Mouse (Mus musculus) cerebellum, postnatal 10 days (tissue): ENCODE measurements around the gene Idh3a.
"Not testable (repeated sequence)": the region's sequence is repeated elsewhere in the genome, so short reads cannot be mapped to it uniquely, and the experiment has no call there.

ENCODE experiments used
- DNase-seq, 2 experiments: peaks; one replicate each; pipeline ENCODE4 v3.0.0; 2021; ENCODE audit warnings: mixed read lengths in 2 of 2

Idh3a gene

GRCm38 (mm10) chr9:54593652-54594051 is 7.5 kb downstream of the Idh3a start:
- DNase-seq = not testable (repeated sequence)

GRCm38 (mm10) chr9:54596752-54597465 is 10.8 kb downstream of the Idh3a start:
- DNase-seq = no peak

GRCm38 (mm10) chr9:54602386-54602785 is 16.3 kb downstream of the Idh3a start:
- DNase-seq = no peak

GRCm38 (mm10) chr9:54602916-54603315 is 16.8 kb downstream of the Idh3a start:
- DNase-seq = no peak

- DNase-seq = no peak
Observed at GRCm38 (mm10) chr9:54604131-54604654, 18.1 kb downstream of the Idh3a start.

- DNase-seq = peak; percentile 85 to 88
Observed at GRCm38 (mm10) chr9:54604886-54605285, 18.8 kb downstream of the Idh3a start.

GRCm38 (mm10) chr9:54612781-54613191 is 26.7 kb downstream of the Idh3a start:
- DNase-seq = no peak

- DNase-seq = peak; percentile 59 to 87
Observed at GRCm38 (mm10) chr9:54614182-54614850, 28.2 kb downstream of the Idh3a start.

GRCm38 (mm10) chr9:54627240-54627639 is 41.1 kb downstream of the Idh3a start:
- DNase-seq = no peak

- peak; percentile 49 to 60 for DNase-seq
Observed at GRCm38 (mm10) chr9:54628752-54629151, 42.6 kb downstream of the Idh3a start.

GRCm38 (mm10) chr9:54629613-54630261 is 43.6 kb downstream of the Idh3a start:
- DNase-seq = peak; percentile 63 to 67

GRCm38 (mm10) chr9:54630905-54631304 is 44.8 kb downstream of the Idh3a start:
- no peak for DNase-seq

GRCm38 (mm10) chr9:54633401-54633800 is 47.3 kb downstream of the Idh3a start:
- DNase-seq = no peak

- DNase-seq = no peak
Observed at GRCm38 (mm10) chr9:54637510-54638314, 51.6 kb downstream of the Idh3a start.

- DNase-seq = no peak
Observed at GRCm38 (mm10) chr9:54639192-54639591, 53.1 kb downstream of the Idh3a start.

GRCm38 (mm10) chr9:54641548-54641947 is 55.4 kb downstream of the Idh3a start:
- no peak for DNase-seq

- DNase-seq = no peak
Observed at GRCm38 (mm10) chr9:54642149-54642548, 56.0 kb downstream of the Idh3a start.

GRCm38 (mm10) chr9:54642556-54642955 is 56.4 kb downstream of the Idh3a start:
- no peak for DNase-seq

GRCm38 (mm10) chr9:54643179-54643578 is 57.0 kb downstream of the Idh3a start:
- no peak for DNase-seq

GRCm38 (mm10) chr9:54645530-54645929 is 59.4 kb downstream of the Idh3a start:
- DNase-seq = no peak

GRCm38 (mm10) chr9:54646252-54646651 is 60.1 kb downstream of the Idh3a start:
- DNase-seq = no peak

- no peak for DNase-seq
Observed at GRCm38 (mm10) chr9:54647456-54647855, 61.3 kb downstream of the Idh3a start.

GRCm38 (mm10) chr9:54649360-54649759 is 63.2 kb downstream of the Idh3a start:
- DNase-seq = no peak
